Mouse (Mus musculus) adrenal gland, postnatal 4 days (tissue): ENCODE measurements around the gene Ppp1r16b. TPM values are rescaled to one million over a fixed set of nuclear protein-coding genes. Genes with fewer than 3 reads are reported as not detected.

Source experiments
- DNase-seq, 2 experiments: peaks; one replicate each; pipeline ENCODE4 v3.0.0; 2021 to 2022; ENCODE audit warnings: low spot score in 2 of 2, mixed read lengths in 2 of 2
- total RNA-seq, 2 experiments: library from RNA; stranded (reverse); gene quantifications; 2 replicates each; pipeline ENCODE4 v1.2.3; 2021

The Ppp1r16b gene
- total RNA-seq, 2 experiments from 2014 or later = 15.7 to 16.9 TPM

DNA sequence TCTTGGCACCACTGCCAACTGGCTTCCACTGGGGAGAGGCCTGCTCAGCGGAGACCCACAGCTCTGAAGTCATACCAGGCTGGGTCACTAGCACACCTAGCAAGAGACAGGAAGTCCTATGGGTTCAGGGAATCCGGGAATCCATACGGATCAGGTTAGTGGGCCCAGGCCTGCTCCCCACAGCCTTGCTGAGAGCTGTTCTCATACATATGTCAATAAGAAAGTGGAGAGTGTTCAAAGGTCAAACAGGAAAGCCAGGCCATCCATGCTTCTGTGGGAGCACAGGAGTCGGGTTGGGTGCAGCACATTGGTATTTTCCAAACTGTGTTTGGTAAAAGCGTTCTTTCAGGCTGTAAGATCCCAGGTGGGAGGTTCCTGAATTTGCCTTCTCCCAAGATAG lies 97.1 kb downstream of the Ppp1r16b start:
- DNase-seq = no peak

DNA sequence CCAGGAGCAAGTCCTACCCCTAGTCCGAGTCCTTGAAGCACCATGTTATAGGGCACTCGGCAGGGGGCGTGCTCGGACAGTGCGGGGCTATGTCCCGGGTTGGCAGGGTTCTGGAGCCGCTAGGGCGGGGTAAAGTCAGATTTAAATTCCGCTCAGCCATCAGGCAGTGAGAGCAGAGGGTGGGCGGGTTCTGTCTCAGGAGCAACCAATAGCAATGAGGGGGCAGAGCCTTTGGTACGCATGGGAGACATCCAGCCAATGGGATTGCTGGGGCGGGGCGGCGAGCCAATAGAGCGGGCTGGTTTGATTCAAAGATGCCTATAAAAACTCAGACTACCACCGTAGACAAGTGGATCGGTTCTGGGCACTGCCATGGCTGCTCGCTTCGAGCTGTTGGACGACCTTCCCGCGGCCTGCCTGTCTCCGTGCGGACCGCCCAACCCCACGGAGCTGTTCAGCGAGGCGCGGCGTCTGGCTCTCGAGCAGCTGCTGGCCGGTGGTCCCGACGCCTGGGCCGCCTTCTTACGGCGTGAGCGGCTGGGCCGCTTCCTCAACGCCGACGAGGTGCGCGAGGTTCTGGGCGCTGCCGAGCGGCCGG lies 102.6 kb downstream of the Ppp1r16b start, which contains the start of gene Fam83d:
TSS of gene Fam83d (plus strand) at position 352 of the 598 bp plus-strand sequence.
- DNase-seq = peak; percentile 78 to 89

DNA sequence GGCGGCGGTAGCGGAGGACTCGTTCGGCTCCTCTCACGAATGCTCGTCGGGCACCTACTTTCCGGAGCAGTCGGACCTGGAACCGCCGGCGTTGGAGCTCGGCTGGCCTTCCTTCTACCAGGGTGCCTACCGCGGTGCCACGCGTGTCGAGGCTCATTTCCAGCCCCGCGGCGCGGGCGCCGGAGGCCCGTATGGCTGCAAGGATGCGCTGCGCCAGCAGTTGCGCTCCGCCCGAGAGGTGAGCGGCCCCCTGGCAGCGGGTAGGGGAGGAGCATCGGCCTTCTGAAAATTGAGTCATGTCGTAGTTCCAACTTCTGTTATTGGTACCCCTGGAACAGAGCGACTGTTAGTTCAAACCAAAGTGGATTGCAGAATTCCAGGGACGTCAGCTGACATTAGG lies 103.2 kb downstream of the Ppp1r16b start:
- DNase-seq = no peak

DNA sequence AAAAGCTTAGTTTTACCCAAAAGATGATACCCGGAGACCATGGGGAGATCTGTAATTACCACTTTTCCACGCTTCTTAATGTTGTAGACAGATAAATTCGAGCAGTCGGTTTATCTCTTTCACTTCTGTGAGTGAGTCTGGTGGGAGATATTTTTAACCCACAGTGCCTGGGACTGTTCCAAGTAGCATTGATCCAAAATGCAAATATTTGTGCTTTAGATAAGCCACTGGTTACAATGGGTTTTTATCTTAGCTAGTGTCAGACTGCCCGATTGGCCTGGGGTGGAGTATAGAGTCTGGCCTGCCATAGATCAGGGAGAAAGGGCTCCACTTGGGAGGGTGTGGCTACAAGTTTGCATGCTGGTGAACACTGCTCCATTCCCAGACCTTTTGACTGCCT lies 103.6 kb downstream of the Ppp1r16b start:
- DNase-seq = no peak

DNA sequence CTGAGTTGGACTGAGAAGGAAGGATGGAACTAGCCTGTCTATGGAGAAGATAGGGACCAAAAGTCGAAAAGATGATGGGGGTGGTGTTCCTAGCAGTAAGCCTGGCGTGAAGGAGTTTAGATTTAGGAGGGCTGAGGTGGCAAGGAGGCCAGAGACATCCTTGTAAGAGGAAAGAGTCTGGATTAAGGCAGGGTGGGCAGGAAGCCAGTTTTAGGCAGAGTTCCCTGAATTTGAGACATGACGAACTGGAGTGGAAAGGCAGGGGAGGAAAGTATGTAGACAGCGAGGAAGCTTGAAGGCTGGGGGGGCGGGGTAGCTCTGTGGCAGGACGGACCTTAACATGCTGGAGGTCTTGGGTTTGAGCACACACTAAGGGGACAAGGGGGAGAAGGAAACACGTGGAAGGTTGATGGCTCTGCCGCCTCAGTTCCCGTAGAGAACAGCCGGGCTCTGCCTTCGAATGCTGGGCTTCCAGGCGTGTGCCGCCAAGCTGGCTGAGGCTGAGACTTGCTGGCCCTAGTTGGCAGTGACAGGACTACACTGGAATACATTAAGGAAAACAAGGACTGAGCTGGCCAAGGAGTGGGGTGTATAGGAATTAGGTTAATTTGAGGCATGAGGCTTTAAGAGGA lies 105.0 kb downstream of the Ppp1r16b start:
- DNase-seq = no peak

DNA sequence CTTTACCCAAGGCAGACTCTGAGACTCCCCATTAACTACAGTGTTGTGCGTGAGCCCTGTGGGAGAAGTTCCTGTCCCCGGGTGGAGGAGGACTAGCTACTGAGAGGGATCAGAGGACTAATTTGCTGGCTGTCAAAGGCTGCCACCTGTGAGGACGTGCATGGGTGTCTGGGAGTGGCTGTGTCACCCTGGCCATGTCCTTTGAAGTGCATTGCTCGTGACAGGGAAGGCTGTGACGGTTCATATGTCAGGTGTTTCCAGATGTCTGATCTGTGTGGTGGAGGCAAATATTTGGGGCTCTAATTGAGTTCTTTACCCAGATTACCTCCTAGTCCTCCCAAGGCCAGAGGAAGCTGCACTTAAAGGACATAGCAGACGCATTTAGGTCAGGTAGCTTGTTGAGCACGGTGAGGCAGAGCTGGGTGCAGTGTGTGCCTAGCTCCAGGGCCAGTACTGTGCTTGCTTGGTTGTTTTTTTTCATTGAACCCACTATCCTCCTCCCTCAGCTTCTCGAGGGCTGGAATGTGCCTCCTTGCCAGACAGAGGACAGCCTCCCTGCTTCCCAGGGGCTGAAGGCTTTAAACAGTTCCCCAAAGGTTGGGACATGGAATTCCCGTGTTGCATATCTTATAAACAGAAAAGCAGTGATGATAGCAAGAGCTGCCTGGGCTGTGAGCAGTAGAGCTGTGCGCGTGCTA lies 106.0 kb downstream of the Ppp1r16b start:
- no peak for DNase-seq

DNA sequence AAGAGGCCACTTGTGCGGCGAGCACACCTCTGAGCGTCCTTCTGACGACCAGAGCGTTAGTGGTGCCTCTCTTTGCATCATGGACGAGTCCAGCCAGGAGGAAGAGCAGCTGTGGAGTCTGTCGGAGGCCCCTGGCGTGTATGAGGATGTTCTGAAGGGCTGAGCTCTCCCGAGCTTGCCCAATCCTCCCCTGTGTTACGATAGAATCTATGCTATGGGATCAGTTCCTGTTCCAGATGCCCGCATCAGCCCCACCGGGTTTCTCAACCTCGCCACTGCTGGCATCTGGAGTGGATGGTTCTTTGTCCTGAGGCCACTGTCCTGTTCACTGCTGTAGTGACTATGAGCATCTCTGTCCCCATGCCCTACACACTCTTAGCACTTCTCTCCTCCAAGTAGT lies 107.6 kb downstream of the Ppp1r16b start:
- DNase-seq = no peak

DNA sequence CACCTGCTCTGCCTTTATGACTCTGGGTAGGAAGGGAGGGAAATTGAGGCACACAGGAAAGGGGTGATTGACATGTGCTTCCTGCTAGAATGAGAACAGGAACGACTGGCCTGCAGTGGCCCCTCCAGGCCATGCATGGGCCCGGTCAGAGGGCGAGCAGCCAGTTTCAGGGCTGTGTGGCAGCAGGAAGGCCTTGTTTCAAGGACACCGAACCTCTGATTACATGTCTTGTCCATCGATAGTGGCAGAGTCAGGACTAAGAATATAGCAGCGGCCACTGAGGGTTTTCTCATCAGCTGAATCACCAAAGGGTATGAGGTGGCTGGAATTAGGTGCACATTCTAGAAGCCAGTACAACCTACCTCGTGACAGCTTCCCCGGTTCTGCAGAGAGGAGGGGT lies 109.7 kb downstream of the Ppp1r16b start:
- no peak for DNase-seq

DNA sequence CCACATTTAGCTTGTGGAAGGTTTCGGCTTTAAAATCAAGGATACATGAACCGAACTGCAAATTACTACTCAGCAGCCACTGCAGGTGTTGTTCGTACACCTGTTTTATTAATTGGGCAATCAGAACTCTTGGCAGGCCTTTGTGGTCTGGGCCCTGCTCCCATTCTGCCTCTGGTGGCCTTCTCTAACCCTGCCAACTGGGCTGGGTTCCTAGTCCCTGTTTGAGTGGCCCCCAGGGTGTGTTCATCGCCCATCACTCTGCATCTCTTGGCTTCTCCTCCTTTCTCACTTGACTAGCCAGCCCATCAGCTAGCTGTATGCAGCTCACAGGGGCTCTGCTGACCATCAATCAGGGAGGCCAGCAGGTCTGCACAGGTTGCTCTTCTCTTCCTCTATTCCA lies 111.5 kb downstream of the Ppp1r16b start:
- no peak for DNase-seq

DNA sequence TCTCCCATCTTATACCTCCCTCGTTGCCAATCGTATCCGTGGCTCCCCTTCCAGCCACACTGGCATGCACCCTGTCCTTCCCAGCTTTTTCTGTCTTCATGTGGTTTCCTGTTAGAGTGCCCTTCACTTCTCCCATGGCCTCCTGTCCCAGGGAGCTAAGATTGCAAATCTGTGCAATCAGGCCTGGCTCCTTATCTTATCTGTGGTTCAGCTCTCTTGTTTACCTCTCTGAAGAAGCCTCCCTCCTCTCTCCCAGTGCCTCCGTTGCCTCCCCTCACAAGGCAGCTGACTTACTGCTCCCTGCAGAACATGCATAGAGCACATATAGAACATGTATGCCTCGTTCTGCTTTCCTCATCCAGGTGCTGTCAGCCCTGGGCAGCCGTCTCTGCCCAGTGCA lies 112.3 kb downstream of the Ppp1r16b start:
- DNase-seq = no peak

DNA sequence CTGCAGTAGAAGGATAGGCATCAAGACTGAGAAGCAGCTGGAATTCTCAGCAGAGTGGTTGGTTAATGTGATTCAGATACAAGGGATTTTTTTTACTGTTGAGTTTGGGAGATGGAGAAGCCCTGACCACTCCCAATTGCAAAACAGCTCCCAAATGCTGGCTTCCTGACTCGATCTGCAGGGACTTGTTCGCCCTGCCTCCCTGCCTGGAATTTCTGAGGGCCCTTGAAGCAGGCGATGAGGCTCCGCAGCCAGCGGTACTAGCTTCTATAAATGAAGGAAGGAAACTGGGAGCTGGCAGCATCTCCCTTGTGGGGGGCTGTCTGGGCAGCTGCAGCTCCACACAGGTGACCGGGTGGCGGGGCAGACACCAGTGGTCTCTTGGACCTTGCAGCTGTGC lies 113.2 kb downstream of the Ppp1r16b start:
- no peak for DNase-seq

DNA sequence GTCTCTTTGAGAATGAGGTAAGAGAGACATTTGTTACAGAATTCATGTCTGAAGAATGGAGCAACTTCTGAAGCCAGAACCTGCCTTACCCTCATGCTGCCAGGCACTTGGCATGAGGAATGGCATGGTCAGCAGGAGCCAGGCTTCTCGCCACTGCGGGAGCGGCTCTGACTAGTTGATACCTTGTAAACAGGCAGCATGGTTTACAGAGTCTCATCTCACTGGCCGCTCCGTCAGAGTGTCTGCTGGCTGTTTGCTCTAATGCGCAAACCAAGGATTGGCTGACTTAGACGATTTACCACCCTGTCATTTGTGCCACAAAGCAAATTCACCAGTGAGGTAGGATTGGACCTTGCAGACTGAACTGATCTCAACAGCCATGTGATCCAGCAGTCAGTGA lies 115.9 kb downstream of the Ppp1r16b start:
- DNase-seq = no peak

DNA sequence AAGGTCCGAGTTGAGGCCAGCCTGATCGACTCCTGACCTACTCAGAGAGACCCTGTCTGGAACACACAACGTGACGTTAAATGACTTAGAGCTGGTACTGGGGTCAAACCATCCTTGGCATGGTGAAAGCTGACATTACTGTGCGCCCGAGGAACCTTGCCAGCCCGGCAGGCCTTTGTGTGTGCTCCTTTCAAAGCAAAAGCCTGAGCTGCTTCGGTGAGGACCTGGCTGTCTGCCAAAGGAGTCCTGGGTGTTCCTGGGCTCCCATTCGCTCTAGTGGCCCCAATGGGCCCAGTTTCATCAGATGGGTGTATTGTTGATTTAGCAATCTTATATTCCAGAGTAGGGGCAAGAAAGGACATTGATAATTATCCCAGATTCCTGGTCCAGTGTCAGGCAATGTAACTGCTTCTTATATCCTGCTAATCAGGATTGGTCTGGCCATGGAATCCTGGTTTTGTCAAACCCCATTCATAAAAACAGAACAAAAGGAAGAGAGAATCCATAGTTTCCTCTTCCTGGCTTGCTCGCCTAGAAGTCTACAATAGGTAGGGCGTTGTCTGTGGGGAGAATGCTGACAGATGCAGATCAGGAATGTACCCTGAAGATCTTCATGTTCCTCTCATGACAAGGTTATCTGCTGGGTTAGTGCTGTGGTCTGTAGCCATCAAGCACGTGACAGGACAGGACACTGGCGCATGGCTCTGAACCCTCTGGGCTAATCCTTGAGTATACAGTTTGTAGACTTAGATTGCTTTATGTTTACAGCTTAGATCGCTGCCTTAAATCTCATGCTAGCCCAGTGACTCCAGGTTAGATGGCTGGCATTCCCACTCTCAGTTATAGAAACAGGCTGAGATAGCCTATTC lies 122.0 kb downstream of the Ppp1r16b start:
- no peak for DNase-seq

DNA sequence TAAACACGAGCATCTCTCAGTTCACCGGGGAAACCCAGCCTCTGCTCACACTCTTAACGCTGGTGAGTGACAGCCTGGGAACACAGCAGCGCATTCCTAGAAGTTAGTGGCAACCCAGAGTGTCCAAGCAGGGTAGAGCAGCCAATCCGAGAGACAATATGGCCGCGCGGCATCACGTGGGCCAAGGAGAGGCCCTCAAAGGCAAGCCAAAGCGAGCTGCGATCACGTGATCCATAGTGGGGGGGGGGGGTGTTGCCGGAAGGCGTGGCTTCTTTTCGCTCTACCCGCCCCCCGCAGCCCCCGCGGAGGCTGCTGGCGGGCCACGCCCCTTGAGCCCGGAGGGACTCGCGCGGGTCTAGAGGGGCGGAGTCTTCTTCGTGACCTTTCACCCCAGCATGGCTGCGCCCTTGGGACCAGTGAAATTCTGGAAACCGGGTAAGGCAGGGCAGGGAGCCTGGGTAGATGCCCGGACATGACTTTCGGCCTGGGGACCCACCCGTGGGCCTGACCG lies 129.4 kb downstream of the Ppp1r16b start, which contains the start of gene Dhx35:
TSS of gene Dhx35 (plus strand) at position 314 of the 511 bp plus-strand sequence.
- peak; percentile 83 to 87 for DNase-seq

DNA sequence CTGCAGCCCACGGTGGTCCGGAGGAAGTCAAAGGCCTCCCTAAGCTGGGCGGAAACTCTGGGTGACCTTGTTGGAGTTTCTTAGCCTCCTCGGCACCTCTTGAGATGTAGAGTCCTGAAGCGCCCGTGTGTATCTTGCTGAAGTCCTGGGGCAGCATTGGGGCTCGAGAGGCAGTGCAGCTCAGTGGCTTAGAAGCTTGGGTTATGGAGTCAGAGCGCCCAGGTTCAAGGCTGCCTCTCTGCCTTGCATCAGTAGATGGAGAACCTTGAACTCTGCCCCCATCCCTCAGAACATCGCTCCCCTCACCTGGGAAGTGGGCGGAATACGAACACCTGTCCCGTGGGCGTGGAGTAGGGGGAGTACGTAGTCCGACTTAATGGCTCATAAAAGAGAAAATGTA lies 129.8 kb downstream of the Ppp1r16b start:
- no peak for DNase-seq

DNA sequence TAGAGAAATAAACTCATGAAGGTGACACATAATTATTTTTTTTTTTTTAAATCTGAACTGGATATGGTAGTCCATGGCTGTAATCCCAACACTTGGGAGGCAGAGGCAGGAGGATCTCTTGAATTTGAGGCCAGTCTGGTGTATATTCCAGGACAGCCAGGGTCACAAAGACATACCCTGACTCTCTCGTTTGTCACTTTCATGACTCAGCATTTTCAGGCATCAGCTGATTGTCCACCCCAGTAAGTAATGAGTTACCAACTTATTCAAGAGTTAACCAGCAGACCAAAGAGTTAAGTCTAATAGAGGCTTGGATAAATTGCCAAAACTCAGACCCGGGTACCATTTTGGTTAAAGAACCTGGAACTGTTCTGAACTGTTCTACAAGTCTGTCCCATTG lies 130.7 kb downstream of the Ppp1r16b start:
- DNase-seq = no peak

DNA sequence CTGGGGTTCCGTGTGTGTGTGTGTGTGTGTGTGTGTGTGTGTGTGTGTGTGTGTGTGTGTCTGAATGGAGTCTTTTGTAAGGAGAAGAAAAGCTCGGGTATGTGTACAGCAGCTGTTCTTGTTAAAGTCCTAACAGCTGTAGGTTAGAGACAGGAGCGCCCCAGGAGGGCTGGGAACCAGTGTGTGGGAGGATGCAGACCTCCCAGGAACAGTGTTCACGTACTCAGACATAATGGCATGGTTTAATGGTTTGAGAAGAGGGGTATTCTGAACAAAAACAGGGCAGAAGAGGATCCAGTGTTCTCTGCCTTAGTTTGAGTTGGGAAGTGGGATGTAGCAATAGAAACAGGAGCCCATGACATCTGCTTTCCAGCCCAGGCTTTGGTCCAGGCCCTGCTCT lies 134.1 kb downstream of the Ppp1r16b start:
- no peak for DNase-seq

DNA sequence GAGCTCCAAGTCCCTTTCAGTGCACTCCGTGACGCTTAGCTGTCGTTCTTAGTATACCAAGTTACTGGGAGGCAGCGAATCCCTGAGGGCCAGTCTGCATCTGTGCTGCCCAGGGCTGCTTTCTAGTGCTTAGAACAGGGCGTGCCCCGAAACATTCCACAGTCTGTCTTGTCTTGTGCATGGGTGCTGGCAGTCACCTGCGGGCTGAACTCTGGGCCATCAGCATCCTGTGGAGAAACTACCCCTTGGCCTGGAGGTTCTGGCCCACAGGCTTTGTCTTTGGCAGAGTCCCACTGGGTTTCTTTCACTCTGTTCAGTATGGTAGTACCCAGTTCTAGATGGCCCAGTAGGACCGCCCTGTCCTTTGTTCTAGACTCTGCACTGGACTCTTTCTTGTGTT lies 135.6 kb downstream of the Ppp1r16b start:
- DNase-seq = no peak

DNA sequence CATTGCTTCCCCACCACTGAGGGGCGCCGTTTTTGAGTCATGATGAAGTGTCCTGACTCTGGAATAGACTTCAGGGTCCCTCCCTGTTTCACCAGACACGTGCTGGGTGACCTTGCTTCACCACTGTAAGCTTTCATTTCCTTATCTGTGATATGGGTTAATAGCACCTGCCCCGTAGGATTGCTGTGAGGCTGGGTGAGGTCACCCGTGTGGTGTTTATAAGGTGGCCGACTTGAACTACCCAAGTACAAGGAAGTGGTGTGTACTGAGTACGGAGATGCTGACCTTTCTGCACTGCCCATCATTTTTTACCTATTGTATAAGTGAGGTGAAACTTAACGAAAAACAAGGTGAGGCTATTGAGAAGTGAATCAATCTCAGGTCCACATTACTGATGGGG lies 138.4 kb downstream of the Ppp1r16b start:
- no peak for DNase-seq

DNA sequence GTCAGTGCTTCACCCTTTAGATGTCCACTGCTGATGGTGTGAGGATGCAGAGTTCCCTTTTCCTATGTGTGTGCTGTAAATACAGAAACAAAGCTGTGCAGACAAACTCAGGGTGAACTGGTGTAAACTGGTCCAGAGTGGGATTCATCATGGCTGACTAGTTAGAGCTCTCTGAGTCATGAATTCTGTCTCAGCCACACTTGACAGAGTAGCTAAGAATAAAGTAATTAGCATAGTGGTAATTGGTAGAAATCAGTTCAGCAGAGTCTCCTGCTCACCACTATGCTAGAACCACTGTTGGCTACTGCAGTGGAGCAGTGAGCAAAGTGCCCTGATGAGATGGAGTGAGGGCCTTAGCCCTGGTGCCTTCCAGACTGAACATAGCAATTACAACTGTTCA lies 150.5 kb downstream of the Ppp1r16b start:
- no peak for DNase-seq
